Comparison of ENCODE assay signal across 14 mouse cellular contexts in genomic region chr8:127914914-127915313, GRCm38 (mm10).
"Had no signal": no experiment of that assay in that cellular context is flagged by ENCODE, and none has a peak within 500 bp of the region (broad histone marks: within the 10 kb centered on the region; RNA-seq: fewer than 3 reads in every experiment).

No protein-coding gene starts in this region.

- ATAC-seq: liver, postnatal 0 days had no signal

- DNase-seq: kidney, postnatal 25 days; liver; liver, embryonic 13.5 days; liver, postnatal 0 days; lung, postnatal 14 days; thymus, postnatal 4 days had no signal

- H3K4me3 ChIP-seq: limb, embryonic 12.5 days; liver, embryonic 13.5 days; lung, embryonic 15.5 days; megakaryocyte, embryonic 14.5 days; midbrain, embryonic 15.5 days; neural tube, embryonic 12.5 days had no signal

- H3K4me2 ChIP-seq: limb, embryonic 12.5 days; liver, embryonic 13.5 days; lung, embryonic 15.5 days; midbrain, embryonic 11.5 days; midbrain, embryonic 15.5 days; neural tube, embryonic 12.5 days had no signal

- H3K4me1 ChIP-seq: limb, embryonic 12.5 days; liver, embryonic 13.5 days; megakaryocyte, embryonic 14.5 days; neural tube, embryonic 12.5 days had no signal

- H3K27me3 ChIP-seq: limb, embryonic 12.5 days; liver, embryonic 13.5 days; lung, embryonic 15.5 days; megakaryocyte, embryonic 14.5 days; midbrain, embryonic 15.5 days; neural tube, embryonic 12.5 days had no signal

- H3K36me3 ChIP-seq: limb, embryonic 12.5 days; liver, embryonic 13.5 days; lung, embryonic 15.5 days; midbrain, embryonic 15.5 days; neural tube, embryonic 12.5 days had no signal

- H3K27ac ChIP-seq: limb, embryonic 12.5 days; liver, embryonic 13.5 days; lung, embryonic 15.5 days; macrophage; midbrain, embryonic 15.5 days; neural tube, embryonic 12.5 days; stomach, postnatal 0 days had no signal

- H3K9me3 ChIP-seq: limb, embryonic 12.5 days; liver, embryonic 13.5 days; lung, embryonic 15.5 days; megakaryocyte, embryonic 14.5 days; midbrain, embryonic 15.5 days; neural tube, embryonic 12.5 days had no signal

- H3K9ac ChIP-seq: limb, embryonic 12.5 days; liver, embryonic 13.5 days; liver, postnatal 0 days; lung, embryonic 15.5 days; midbrain, embryonic 15.5 days; neural tube, embryonic 12.5 days had no signal
